Mouse (Mus musculus): ENCODE data around the gene Ifitm7. TPM values are rescaled to one million over a fixed set of nuclear protein-coding genes. Genes with fewer than 3 reads are reported as not detected.
"Not testable (repeated sequence)": the region's sequence is repeated elsewhere in the genome, so short reads cannot be mapped to it uniquely, and the experiment has no call there.

The Ifitm7 gene
- total RNA-seq, 2 experiments from 2014 or later: 1.4 TPM

GRCm38 (mm10) chr16:13977026-13977425 is 9.7 kb downstream of the Ifitm7 start:
- not testable (repeated sequence) for DNase-seq

DNA sequence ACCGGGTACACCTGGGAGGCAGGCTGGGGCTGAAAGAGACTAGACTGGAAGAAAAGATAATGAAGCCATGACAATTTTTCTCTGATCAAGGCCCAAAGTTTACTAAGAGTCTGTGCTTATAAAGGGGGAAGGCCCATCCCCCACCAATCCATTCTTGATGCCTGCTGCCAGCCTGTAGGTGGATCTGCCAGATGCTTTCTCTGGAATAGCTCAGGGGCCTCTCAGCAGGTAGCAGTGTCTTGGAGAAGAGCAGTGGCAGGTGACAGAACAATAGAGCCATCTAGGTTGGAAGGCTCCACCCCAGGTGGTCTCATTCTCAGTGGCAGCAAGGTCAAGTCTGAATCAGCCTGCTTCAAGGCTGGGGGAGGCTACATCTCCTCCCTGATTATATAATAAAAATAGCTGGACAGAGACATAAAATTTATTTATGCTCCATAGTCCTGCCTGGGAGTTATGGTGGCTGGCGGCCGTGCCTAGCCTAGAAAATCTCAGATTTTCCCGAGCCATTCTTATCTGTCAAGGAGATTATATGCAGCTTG is 10.3 kb downstream of the Ifitm7 start:
- DNase-seq: not testable (repeated sequence)

DNA sequence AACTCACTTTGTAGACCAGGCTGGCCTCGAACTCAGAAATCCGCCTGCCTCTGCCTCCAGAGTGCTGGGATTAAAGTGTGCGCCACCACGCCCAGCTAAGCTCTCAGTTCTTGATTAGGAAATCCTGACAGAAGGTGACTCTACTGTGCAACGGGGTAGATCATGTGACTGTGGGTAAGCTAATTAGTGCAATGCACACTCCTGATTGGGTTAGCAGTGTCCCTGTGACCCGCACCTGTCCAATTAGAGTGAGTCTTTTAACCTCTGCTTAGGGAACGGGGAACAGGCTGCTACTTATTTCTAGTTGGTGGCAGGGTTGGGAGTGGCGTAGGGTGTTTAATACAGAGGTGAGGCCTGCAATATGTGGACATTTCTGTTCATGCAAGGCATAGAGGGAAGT is 14.6 kb downstream of the Ifitm7 start:
- no peak for DNase-seq

DNA sequence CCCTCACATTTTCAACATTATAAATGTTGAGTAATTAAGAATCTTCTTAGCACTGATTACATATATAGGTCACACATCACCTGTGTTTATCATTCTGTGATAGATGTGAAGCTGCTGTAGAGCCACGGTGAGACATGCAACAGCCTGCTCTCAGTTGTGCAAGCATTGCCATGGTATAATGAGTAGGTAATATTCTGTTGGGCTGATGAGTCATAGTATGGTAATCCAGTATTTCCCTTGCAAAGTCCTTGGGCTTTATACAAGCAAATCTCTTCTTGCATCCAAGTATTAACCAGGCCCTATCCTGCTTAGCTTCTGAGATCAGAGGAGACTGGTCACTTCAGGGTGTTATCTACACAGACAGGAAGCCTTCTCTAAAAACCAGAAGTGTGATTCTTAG is 17.6 kb downstream of the Ifitm7 start:
- no peak for DNase-seq

DNA sequence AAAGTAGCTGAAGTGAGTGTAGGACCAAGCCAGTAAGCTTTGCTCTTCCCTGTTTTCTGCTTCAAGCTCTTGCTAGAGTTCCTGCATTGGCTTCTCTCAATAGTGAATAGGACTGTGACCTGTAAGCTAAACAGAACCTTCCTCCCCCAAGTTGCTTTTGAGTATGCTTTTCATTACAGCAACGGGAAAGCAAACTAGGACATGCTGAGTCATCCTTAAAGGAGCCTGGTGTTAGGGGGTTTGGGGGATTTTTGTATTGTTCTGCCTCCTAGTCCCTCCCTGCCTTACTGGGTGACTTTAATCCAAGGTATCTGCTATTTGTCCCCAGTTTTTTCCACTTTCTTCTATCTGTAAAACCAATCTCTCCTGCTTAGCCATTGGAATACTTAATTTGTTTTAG is 24.6 kb downstream of the Ifitm7 start:
- no peak for DNase-seq

DNA sequence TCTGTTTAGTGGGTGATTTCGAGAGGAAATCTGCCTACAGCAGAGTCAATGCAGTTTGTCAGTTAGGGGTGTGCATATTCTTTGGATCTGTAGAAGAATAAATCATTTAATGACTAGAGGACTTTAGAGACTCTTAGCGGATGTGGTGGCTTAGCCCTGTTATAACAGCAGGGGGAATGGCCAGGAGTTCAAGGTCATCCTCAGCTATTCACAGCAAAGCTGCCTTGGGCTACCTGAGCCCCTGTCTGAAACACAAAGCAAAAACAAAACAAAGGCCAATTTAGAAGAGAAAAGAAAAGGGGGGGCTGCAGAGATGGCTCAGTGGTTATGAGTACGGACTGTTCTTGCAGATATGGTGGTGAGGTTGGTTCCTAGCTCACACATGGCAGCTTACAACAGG is 35.4 kb downstream of the Ifitm7 start:
- no peak for DNase-seq

GRCm38 (mm10) chr16:13946306-13946705 is 40.4 kb downstream of the Ifitm7 start:
- no peak for DNase-seq

DNA sequence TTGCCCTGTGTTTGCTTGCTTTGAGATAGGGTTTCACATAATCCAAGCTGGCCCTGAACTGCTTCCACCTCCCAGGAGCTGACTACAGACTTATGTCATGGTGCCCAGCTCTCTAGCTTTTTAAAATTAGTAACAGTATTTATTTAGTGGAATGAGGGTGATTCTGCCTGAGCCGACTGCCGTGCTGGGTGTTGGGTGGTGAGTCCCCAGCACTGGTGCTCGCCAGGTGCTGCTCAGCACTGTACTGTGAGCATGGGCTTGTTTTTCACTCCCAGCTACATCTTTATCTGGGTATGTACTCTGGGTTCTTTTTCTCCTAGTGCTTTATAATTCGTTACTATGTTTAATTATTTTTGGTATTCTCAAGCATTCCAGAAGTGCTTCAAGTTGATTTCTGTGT is 41.5 kb downstream of the Ifitm7 start:
- DNase-seq: no peak

DNA sequence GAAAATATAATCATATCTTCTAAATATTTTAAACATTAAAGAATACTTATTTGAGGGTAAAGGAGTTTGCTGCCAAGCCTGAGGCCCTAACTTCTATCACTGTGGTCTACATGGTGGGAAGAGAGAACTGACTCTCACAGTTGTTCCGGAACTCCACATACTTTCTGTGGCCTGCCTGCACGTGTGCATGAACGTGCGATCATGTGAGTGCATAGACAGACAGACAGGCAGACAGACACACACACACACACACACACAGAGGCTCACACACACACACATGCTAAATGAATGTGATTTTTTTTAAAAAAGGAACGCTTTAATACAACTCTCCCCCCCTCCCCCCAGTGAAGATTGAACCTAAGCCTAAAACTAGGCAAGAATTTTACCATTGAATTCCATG is 41.9 kb downstream of the Ifitm7 start:
- DNase-seq: no peak

DNA sequence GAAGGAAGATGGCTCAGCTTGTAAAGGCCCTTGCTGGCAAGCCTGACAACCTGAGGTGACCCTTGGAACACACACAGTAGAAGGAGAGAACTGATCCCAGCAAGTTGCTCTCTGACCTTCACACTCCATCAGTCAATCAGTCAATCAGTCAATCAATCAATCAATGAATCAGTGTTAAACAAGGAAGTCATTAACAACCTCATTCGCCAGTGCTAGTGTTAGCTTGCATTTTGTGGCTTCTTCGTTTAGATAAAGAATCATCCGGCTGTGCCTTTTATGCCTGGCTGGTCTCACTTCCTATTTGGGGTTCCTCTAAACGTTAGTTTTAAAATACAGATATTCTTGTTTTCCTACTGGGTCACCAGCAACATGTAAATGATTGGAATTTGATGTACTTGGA is 42.5 kb downstream of the Ifitm7 start:
- no peak for DNase-seq

GRCm38 (mm10) chr16:13940847-13941395 is 45.8 kb downstream of the Ifitm7 start:
- no peak for DNase-seq

DNA sequence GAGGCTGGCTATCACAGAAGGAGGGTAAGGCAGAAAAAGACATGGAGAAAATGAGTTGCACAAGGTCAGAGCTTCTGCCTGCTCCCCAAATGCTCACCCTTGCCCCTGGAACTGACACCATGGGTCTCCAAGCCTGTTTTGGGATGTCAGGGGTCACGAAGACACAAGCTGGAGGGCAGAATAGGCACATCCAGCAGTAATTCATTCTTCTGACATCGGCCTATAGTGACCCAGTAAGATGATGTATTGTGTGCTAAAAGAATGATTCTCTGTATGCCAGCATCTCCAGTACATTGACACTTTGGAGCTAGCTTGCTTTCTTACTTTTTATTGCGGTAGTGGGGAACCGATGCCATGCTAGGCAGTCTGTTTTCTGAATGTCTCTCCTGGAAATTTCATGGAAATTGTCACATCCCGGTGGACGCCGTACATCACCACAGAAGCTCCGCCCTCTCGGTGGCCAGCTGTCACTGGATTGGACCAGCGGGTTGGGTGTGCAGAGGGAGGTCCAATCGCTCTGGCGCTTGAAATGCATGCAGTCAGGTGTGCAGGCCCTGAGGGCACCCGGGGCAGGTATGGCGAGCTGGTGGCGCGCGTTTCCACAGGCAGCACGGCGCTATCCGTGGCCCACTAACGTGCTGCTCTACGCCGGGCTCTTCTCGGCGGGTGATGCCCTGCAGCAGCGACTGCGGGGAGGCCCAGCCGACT is 46.4 kb downstream of the Ifitm7 start:
- peak; percentile 82 to 85 for DNase-seq

Other genes with a start within 250 kb of the Ifitm7 start
- 10 to 100 TPM; 51.2 to 51.4 TPM for gene Rrn3, start 206.2 kb downstream of the Ifitm7 start, total RNA-seq (2021)
- gene Ntan1, start 168.0 kb downstream of the Ifitm7 start, total RNA-seq (2021): 10 to 100 TPM; 78.6 to 95.1 TPM
- gene Pdxdc1, start 83.8 kb downstream of the Ifitm7 start, total RNA-seq (2021): 10 to 100 TPM; 69.6 to 79.3 TPM
- gene Mpv17l, start 83.7 kb downstream of the Ifitm7 start, total RNA-seq (2021): 10 to 100 TPM; 74.0 to 82.2 TPM
- 100 to 1,000 TPM; 254 to 276 TPM for gene 2900011O08Rik, start 284 bp downstream of the Ifitm7 start, total RNA-seq (2021)
- gene Nde1, start 176.4 kb upstream of the Ifitm7 start, total RNA-seq (2021): 10 to 100 TPM; 27.2 to 31.6 TPM
- 100 to 1,000 TPM; 130 to 136 TPM for gene Marf1, start 176.5 kb upstream of the Ifitm7 start, total RNA-seq (2021)

Measured in layer of hippocampus, postnatal 36 days (tissue).